Mouse (Mus musculus) lung, postnatal 0 days (tissue): ENCODE measurements at regions not wholly inside any gene's neighbourhood (a gene's known extent, or its start where the extent isn't known, plus 50 kb on each side); places are given as distances from the start of the nearest gene placed in this dataset.

Source experiments
- ATAC-seq: fragments of 200-750 bp; cut with Nextera tagmentation; 2 replicates; pipeline ENCODE4 v1.8.0; 2017; ENCODE audit warnings: moderate library complexity
- DNase-seq: peaks from one replicate; pipeline ENCODE4 v3.0.0-alpha.2; 2016; ENCODE audit warnings: low spot score
- H3K27ac ChIP-seq: fragments of 300-500 bp; sonication (generic); 2 replicates; pipeline ENCODE4 v1.5.1; 2014; ENCODE audit warnings: antibody characterized with exemption, mild to moderate bottlenecking, low read length, mixed read lengths
- H3K27me3 ChIP-seq: fragments of 300-500 bp; sonication (generic); replicated peaks from 2 replicates; pipeline ENCODE4 v1.6.1; 2014; ENCODE audit warnings: low read length, mixed read lengths; ENCODE audit not compliant: insufficient read depth
- H3K36me3 ChIP-seq: fragments of 300-500 bp; sonication (generic); 2 replicates; pipeline ENCODE4 v1.6.1; 2014; ENCODE audit warnings: low read length, mixed read lengths; ENCODE audit not compliant: insufficient read depth
- H3K4me1 ChIP-seq: fragments of 300-500 bp; sonication (generic); 2 replicates; pipeline ENCODE4 v1.6.1; 2014; ENCODE audit warnings: antibody characterized with exemption, low read depth, low read length, mixed read lengths; ENCODE audit not compliant: insufficient read depth
- H3K4me2 ChIP-seq: fragments of 300-500 bp; sonication (generic); replicated peaks from 2 replicates; pipeline ENCODE4 v1.6.1; 2014; ENCODE audit warnings: low read depth, mild to moderate bottlenecking, low read length, moderate library complexity, mixed read lengths
- H3K4me3 ChIP-seq: fragments of 300-500 bp; sonication (generic); 2 replicates; pipeline ENCODE4 v1.5.1; 2014; ENCODE audit warnings: low read depth, low read length
- H3K9ac ChIP-seq: fragments of 300-500 bp; sonication (generic); replicated peaks from 2 replicates; pipeline ENCODE4 v1.6.1; 2014; ENCODE audit warnings: low read depth, mild to moderate bottlenecking
- H3K9me3 ChIP-seq: fragments of 300-500 bp; sonication (generic); 2 replicates; pipeline ENCODE4 v1.6.1; 2016; ENCODE audit warnings: low read length, mixed read lengths
- CTCF ChIP-seq: IDR thresholded peaks from 2 replicates; pipeline ENCODE4 v1.5.1; 2016; ENCODE audit warnings: antibody characterized with exemption, mild to moderate bottlenecking
- EP300 ChIP-seq: IDR thresholded peaks from 2 replicates; pipeline ENCODE4 v1.6.1; 2016; ENCODE audit warnings: antibody characterized with exemption, mild to moderate bottlenecking, control low read depth
- WGBS: fragments of 180-500 bp; shearing (Covaris S2); extraction: QIAGEN DNeasy Blood & Tissue Kit; methylation state at CpG from one replicate; pipeline ENCODE4 v1.1.7; 2014; 5-methylcytosine and 5-hydroxymethylcytosine counted together

DNA sequence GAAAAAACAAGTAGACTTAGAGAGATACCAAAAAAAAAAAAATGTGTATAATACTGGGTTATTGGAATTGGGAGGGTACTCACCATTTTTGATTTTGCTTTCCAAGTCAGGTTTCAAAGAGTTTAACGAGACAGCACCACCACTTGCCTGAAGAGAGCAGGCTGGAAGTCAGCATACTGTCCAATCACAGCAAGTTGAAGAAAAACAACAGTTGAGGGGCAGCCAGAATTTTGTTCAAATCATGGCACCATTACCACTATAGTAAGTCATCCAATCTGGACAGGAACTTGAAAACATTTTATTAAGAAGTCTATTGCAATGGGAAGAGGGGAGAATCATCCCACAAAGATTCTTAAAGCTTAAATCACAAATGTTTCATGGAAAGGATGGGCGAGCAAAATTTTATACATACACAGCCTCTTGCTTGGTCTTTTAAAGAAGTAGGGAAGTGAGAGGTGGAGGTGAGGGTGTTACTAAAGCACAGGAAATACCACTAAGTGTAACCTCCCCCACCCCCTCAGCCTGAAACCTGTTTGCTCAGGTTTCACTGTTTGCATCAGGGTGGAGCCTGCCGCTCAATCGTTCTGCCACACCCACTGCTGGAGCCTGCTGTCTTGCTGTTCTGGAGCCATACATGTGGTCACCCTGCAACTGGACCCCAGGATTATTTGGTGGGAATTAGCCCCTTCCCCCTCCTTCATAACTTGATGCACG, 170.7 kb upstream of the 4933412E24Rik start:
- H3K4me2 ChIP-seq: no peak overlapping the region
- H3K27me3 ChIP-seq: no peaks in the 10 kb centered on the region
- TF ChIP-seq CTCF (no peak), EP300 (no peak)
- peak; percentile 32; the same call in 1 of the 2 replicates for ATAC-seq
- WGBS: 38% methylated on average over 5 of the region's 5 CpGs
- H3K27ac ChIP-seq: no peak overlapping the region
- peak; percentile 13 for DNase-seq
- H3K9me3 ChIP-seq: no peaks in the 10 kb centered on the region
- no peak overlapping the region for H3K9ac ChIP-seq
- H3K36me3 ChIP-seq: no peaks in the 10 kb centered on the region
- no peak overlapping the region for H3K4me3 ChIP-seq
- H3K4me1 ChIP-seq: no peaks in the 10 kb centered on the region

DNA sequence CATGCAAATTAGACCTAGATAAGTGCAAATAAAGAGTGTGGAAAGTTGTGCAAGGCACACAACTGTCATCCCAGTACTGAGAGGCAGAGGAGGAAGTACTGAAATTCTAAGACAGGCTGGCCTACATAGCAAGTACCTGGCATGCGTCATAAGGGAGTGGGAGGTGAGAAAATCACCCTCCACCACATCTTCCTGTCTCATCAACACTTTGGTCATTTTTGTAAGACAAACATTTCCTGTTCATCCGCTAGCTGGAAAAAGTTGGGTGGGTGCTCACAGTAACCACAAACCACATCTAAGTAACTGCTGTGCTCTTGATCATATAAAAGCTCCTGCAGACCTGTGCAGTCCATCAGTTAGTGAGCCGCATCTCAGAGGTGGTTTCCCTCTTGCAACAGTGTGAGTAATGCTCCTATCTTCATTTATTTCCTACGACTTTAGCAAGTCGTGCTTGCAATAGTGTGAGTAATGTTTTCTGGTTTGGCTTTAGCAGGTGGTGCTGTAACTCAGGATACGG, 125.2 kb upstream of the 4933412E24Rik start:
- Histone ChIP-seq H3K4me1 (no peaks in the 10 kb centered on the region), H3K27me3 (no peaks in the 10 kb centered on the region), H3K4me2 (no peak overlapping the region), H3K27ac (no peak overlapping the region), H3K9ac (no peak overlapping the region), H3K4me3 (no peak overlapping the region), H3K9me3 (no peaks in the 10 kb centered on the region), H3K36me3 (no peaks in the 10 kb centered on the region)
- 64% methylated on average over 6 of the region's 6 CpGs for WGBS
- TF ChIP-seq CTCF: no peak
- TF ChIP-seq EP300: no peak
- DNase-seq (no peak), ATAC-seq (no peak)

DNA sequence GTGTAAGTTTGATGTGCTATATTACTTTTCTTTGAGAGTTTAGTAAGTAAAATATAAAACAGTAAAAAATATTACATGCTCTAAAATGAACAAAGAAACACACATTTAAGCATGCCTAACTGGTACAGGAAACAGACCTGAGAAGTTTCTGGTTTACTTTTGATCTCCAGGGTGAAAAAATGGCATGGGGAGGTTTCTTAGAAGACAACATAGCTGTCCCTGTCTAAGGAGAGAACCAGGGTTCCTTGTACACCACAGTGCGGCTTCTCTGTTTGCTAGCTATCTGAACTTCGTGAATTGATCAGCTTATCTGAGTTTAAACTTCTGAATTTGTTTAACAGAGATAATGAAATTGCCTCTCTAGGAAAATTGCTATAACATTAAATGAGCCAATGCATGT, 120.3 kb upstream of the 4933412E24Rik start:
- no peak overlapping the region for H3K4me3 ChIP-seq
- no peak overlapping the region for H3K27ac ChIP-seq
- no peaks in the 10 kb centered on the region for H3K4me1 ChIP-seq
- no peak overlapping the region for H3K9ac ChIP-seq
- WGBS: 47% methylated on average over 2 of the region's 2 CpGs
- no peak for ATAC-seq
- DNase-seq: no peak
- TF ChIP-seq EP300: no peak
- TF ChIP-seq CTCF: no peak
- H3K27me3 ChIP-seq: no peaks in the 10 kb centered on the region
- H3K36me3 ChIP-seq: no peaks in the 10 kb centered on the region
- H3K9me3 ChIP-seq: no peaks in the 10 kb centered on the region
- H3K4me2 ChIP-seq: no peak overlapping the region

DNA sequence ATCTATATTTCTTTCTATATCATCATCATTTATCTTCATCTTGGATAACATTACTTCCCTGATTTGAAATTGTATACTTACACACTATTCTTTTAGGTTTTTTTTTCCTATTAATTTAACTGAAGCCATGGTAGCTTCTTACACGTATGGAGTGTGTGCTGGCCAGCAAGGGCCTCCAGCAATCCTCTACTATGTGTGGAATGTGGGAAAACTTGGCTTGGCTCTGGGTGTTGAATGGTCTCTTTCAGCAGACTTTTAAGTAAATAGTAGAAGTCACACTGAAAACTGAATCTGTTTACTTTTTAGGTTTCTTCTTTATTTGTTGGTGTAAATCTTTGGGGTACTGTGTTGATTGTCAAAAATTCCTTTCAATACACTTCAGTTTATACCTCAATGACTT, 118.1 kb upstream of the 4933412E24Rik start:
- Histone ChIP-seq H3K4me1 (no peaks in the 10 kb centered on the region), H3K9me3 (no peaks in the 10 kb centered on the region), H3K4me2 (no peak overlapping the region), H3K27ac (no peak overlapping the region), H3K9ac (no peak overlapping the region), H3K36me3 (no peaks in the 10 kb centered on the region), H3K4me3 (no peak overlapping the region), H3K27me3 (no peaks in the 10 kb centered on the region)
- no peak; the same call in 1 of the 2 replicates for ATAC-seq
- peak; percentile 35 for DNase-seq
- 9% methylated on average over 1 of the region's 1 CpGs for WGBS
- no peak for TF ChIP-seq EP300
- no peak for TF ChIP-seq CTCF

DNA sequence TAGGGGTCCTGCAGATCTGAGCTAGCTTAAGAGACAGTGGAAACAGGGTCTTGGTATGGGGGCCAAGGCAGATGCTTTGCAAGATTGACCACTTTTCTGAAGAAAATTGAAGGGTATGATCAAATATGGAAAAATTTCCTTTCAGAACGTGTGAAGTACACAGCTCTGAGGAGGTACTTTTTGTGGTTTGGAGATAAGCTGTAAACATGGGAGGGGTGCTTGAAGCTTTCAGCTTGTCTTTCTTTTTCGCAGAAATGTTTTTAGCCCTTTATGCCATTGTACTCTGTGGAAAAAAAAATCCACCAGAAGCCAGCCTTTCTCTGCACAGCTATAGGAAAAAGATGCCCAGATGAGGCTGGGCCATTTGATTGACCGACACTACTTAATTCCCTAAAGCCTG, 116.3 kb upstream of the 4933412E24Rik start:
- H3K9me3 ChIP-seq: no peaks in the 10 kb centered on the region
- H3K27me3 ChIP-seq: no peaks in the 10 kb centered on the region
- H3K36me3 ChIP-seq: no peaks in the 10 kb centered on the region
- ATAC-seq: no peak
- no peak overlapping the region for H3K27ac ChIP-seq
- TF ChIP-seq CTCF (no peak), EP300 (no peak)
- DNase-seq: no peak
- no peak overlapping the region for H3K4me2 ChIP-seq
- 59% methylated on average over 3 of the region's 3 CpGs for WGBS
- no peak overlapping the region for H3K4me3 ChIP-seq
- no peaks in the 10 kb centered on the region for H3K4me1 ChIP-seq
- H3K9ac ChIP-seq: no peak overlapping the region

DNA sequence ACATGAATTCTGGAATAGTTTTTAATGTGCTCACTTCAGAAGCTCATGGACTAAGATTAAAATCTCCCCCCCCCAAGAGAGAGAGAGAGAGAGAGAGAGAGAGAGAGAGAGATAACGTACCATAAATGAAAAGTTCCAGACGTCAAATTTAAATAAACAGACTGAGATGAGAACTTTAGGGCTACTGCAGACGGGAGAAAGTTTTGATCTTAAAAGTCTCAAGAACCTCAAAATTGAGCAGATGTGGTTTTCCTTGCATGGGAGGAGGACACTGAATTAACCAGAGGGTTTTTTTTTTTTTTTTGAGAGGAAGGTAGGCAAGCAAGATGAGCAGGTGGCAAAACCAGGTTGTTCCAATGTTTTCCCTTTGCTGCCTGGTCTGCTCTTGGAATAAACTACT, 108.0 kb upstream of the 4933412E24Rik start:
- H3K27ac ChIP-seq: no peak overlapping the region
- TF ChIP-seq EP300: no peak
- TF ChIP-seq CTCF: no peak
- no peaks in the 10 kb centered on the region for H3K4me1 ChIP-seq
- H3K9me3 ChIP-seq: no peaks in the 10 kb centered on the region
- H3K4me2 ChIP-seq: no peak overlapping the region
- ATAC-seq (no peak), DNase-seq (no peak)
- H3K36me3 ChIP-seq: no peaks in the 10 kb centered on the region
- WGBS: 34% methylated on average over 3 of the region's 3 CpGs
- no peak overlapping the region for H3K4me3 ChIP-seq
- H3K27me3 ChIP-seq: no peaks in the 10 kb centered on the region
- H3K9ac ChIP-seq: no peak overlapping the region
